Mouse (Mus musculus): ENCODE measurements around the gene Rhbdd1. TPM values are rescaled to one million over a fixed set of nuclear protein-coding genes. Genes with fewer than 3 reads are reported as not detected.

The Rhbdd1 gene
- polyA plus RNA-seq, 1 experiment from 2014 or later, result 36.5 TPM

- DNase-seq (ENCODE audit: low read depth, low spot score) (peak; percentile 49), ATAC-seq (peak; percentile 93)
- no peak for TF ChIP-seq CTCF (IDR thresholded peaks at IDR 0.05)
- POLR2A ChIA-PET, result interaction anchor here (1.0 to 2.0 kb wide), 2 partner anchors 547 to 554 kb away, joined by 4 to 7 read pairs; no protein-coding TSS in a partner anchor
- H3K27me3 ChIP-seq, result no peaks in the 10 kb centered on the region
- in situ Hi-C loops (cut with MboI; ENCODE audit: low pct_unique_long_range_greater_than_20kb), result loop anchor here (5.0 kb wide), 2 partner anchors 774 to 974 kb away; no protein-coding TSS in a partner anchor
- CTCF ChIA-PET, result interaction anchor here (0.9 kb wide), 1 partner anchor 25 kb away, joined by 3 read pairs; no protein-coding TSS in a partner anchor
Measured at GRCm38 (mm10) chr1:82291151-82291797, 25.0 kb upstream of the Rhbdd1 start, which contains the start of gene Irs1. TSS of gene Irs1 (minus strand) at chr1:82291416.

GRCm38 (mm10) chr1:82291930-82292712 lies 24.1 kb upstream of the Rhbdd1 start:
- DNase-seq (ENCODE audit: low read depth, low spot score) (no peak), ATAC-seq (no peak)
- ChIA-PET POLR2A (interaction anchor here (2.0 kb wide), 1 partner anchor 547 kb away, joined by 7 read pairs; no protein-coding TSS in a partner anchor), CTCF (no interaction called here)
- no peaks in the 10 kb centered on the region for H3K27me3 ChIP-seq
- in situ Hi-C loops (cut with MboI; ENCODE audit: low pct_unique_long_range_greater_than_20kb), result loop anchor here (5.0 kb wide), 2 partner anchors 775 to 975 kb away; no protein-coding TSS in a partner anchor
- TF ChIP-seq CTCF (IDR thresholded peaks at IDR 0.05), result no peak

GRCm38 (mm10) chr1:82292771-82293170 lies 23.5 kb upstream of the Rhbdd1 start:
- DNase-seq (ENCODE audit: low read depth, low spot score), result no peak
- ATAC-seq, result no peak
- TF ChIP-seq CTCF (IDR thresholded peaks at IDR 0.05), result no peak
- H3K27me3 ChIP-seq, result no peaks in the 10 kb centered on the region
- POLR2A ChIA-PET, result no interaction called here
- CTCF ChIA-PET, result interaction anchor here (1.5 kb wide), 1 partner anchor 342 kb away, joined by 3 read pairs; no protein-coding TSS in a partner anchor
- in situ Hi-C loops (cut with MboI; ENCODE audit: low pct_unique_long_range_greater_than_20kb), result loop anchor here (5.0 kb wide), 2 partner anchors 775 to 975 kb away; no protein-coding TSS in a partner anchor

- ChIA-PET POLR2A (interaction anchor here (0.6 kb wide), 1 partner anchor 12 kb away, joined by 4 read pairs; no protein-coding TSS in a partner anchor), CTCF (interaction anchor here (0.8 to 1.5 kb wide), 2 partner anchors 11 to 343 kb away, joined by 3 read pairs; no protein-coding TSS in a partner anchor)
- ATAC-seq, result no peak
- no peaks in the 10 kb centered on the region for H3K27me3 ChIP-seq
- in situ Hi-C loops (cut with MboI; ENCODE audit: low pct_unique_long_range_greater_than_20kb), result loop anchor here (5.0 kb wide), 2 partner anchors 777 to 977 kb away; no protein-coding TSS in a partner anchor
- TF ChIP-seq CTCF (IDR thresholded peaks at IDR 0.05), result no peak
- no peak for DNase-seq (ENCODE audit: low read depth, low spot score)
Measured at GRCm38 (mm10) chr1:82294102-82294501, 22.1 kb upstream of the Rhbdd1 start.

GRCm38 (mm10) chr1:82298586-82298985 lies 17.7 kb upstream of the Rhbdd1 start:
- no peak for TF ChIP-seq CTCF (IDR thresholded peaks at IDR 0.05)
- DNase-seq (ENCODE audit: low read depth, low spot score) (no peak), ATAC-seq (no peak)
- ChIA-PET POLR2A (no interaction called here), CTCF (interaction anchor here (2.8 kb wide), 1 partner anchor 9 kb away, joined by 11 read pairs; no protein-coding TSS in a partner anchor)
- in situ Hi-C loops (cut with MboI; ENCODE audit: low pct_unique_long_range_greater_than_20kb), result no loop called here
- H3K27me3 ChIP-seq, result no peaks in the 10 kb centered on the region

- POLR2A ChIA-PET, result no interaction called here
- no peak for DNase-seq (ENCODE audit: low read depth, low spot score)
- H3K27me3 ChIP-seq, result peaks cover 3% of the 10 kb centered on the region
- in situ Hi-C loops (cut with MboI; ENCODE audit: low pct_unique_long_range_greater_than_20kb), result loop anchor here (5.0 kb wide), 1 partner anchor 133 kb away; no protein-coding TSS in a partner anchor
- CTCF ChIA-PET, result interaction anchor here (1.5 kb wide), 1 partner anchor 11 kb away, joined by 3 read pairs; no protein-coding TSS in a partner anchor
- TF ChIP-seq CTCF (IDR thresholded peaks at IDR 0.05), result no peak
- no peak for ATAC-seq
Measured at GRCm38 (mm10) chr1:82304483-82304882, 11.8 kb upstream of the Rhbdd1 start.

GRCm38 (mm10) chr1:82316746-82317126 lies 484 bp downstream of the Rhbdd1 start:
- ChIA-PET POLR2A (interaction anchor here (0.9 kb wide), 1 partner anchor 9 kb away, joined by 4 read pairs; no protein-coding TSS in a partner anchor), CTCF (interaction anchor here (1.0 to 1.1 kb wide), 2 partner anchors 27 to 576 kb away, joined by 3 read pairs; no protein-coding TSS in a partner anchor)
- no peak for TF ChIP-seq CTCF (IDR thresholded peaks at IDR 0.05)
- H3K27me3 ChIP-seq, result no peaks in the 10 kb centered on the region
- ATAC-seq, result peak; percentile 50
- DNase-seq (ENCODE audit: low read depth, low spot score), result no peak
- in situ Hi-C loops (cut with MboI; ENCODE audit: low pct_unique_long_range_greater_than_20kb), result no loop called here

- no peak for ATAC-seq
- no peaks in the 10 kb centered on the region for H3K27me3 ChIP-seq
- ChIA-PET POLR2A (no interaction called here), CTCF (no interaction called here)
- no peak for TF ChIP-seq CTCF (IDR thresholded peaks at IDR 0.05)
- no peak for DNase-seq (ENCODE audit: low read depth, low spot score)
- in situ Hi-C loops (cut with MboI; ENCODE audit: low pct_unique_long_range_greater_than_20kb), result no loop called here
Measured at GRCm38 (mm10) chr1:82320456-82320855, 4.2 kb downstream of the Rhbdd1 start.

GRCm38 (mm10) chr1:82320864-82321263 lies 4.6 kb downstream of the Rhbdd1 start:
- TF ChIP-seq CTCF (IDR thresholded peaks at IDR 0.05), result no peak
- H3K27me3 ChIP-seq, result no peaks in the 10 kb centered on the region
- no peak for DNase-seq (ENCODE audit: low read depth, low spot score)
- ChIA-PET CTCF (no interaction called here), POLR2A (no interaction called here)
- no peak for ATAC-seq
- in situ Hi-C loops (cut with MboI; ENCODE audit: low pct_unique_long_range_greater_than_20kb), result no loop called here

GRCm38 (mm10) chr1:82321441-82321840 lies 5.2 kb downstream of the Rhbdd1 start:
- in situ Hi-C loops (cut with MboI; ENCODE audit: low pct_unique_long_range_greater_than_20kb), result no loop called here
- CTCF ChIA-PET, result interaction anchor here (1.1 kb wide), 1 partner anchor 25 kb away, joined by 3 read pairs; no protein-coding TSS in a partner anchor
- POLR2A ChIA-PET, result no interaction called here
- DNase-seq (ENCODE audit: low read depth, low spot score), result no peak
- no peaks in the 10 kb centered on the region for H3K27me3 ChIP-seq
- no peak for TF ChIP-seq CTCF (IDR thresholded peaks at IDR 0.05)
- no peak for ATAC-seq

Measured in Patski (cell line).